Mouse (Mus musculus) lung, adult 2 months (tissue): ENCODE measurements around the gene Hagh. TPM values are rescaled to one million over a fixed set of nuclear protein-coding genes. Genes with fewer than 3 reads are reported as not detected.

Source experiments
- DNase-seq: peaks from one replicate; pipeline ENCODE4 v3.0.0; 2022
- H3K4me1 ChIP-seq: fragments of 200-500 bp; 2 replicates; pipeline ENCODE4 v1.6.1; 2011; ENCODE audit warnings: low read length; ENCODE audit not compliant: control insufficient read depth, insufficient read depth
- H3K4me3 ChIP-seq: fragments of 200-500 bp; replicated peaks from 2 replicates; pipeline ENCODE3; 2011; ENCODE audit warnings: low read depth, mild to moderate bottlenecking, control low read depth, low read length; ENCODE audit errors: extremely low read depth
- CTCF ChIP-seq: fragments of 200-500 bp; IDR thresholded peaks from 2 replicates; pipeline ENCODE4 v1.5.1; 2011; ENCODE audit warnings: mild to moderate bottlenecking, low read length, control low read depth; ENCODE audit not compliant: insufficient read depth
- POLR2A ChIP-seq: fragments of 200-500 bp; IDR thresholded peaks from 2 replicates; pipeline ENCODE4 v1.6.1; 2011; ENCODE audit warnings: low read depth, mild to moderate bottlenecking, control low read depth, low read length, borderline replicate concordance; ENCODE audit errors: extremely low read depth
- WGBS: fragments of 180-500 bp; shearing (Covaris S2); methylation state at CpG from one replicate; pipeline ENCODE4 v1.1.7; 2018; 5-methylcytosine and 5-hydroxymethylcytosine counted together
- polyA plus RNA-seq: library from polyadenylated mRNA; depleted of rRNA; stranded (reverse); fragments of >200 nt; gene quantifications from 2 replicates; pipeline ENCODE4 v1.2.3, GENCODE M21; 2012

Gene Hagh
- polyA plus RNA-seq, 1 experiment, result 56.1 TPM

- TF ChIP-seq CTCF, result no peak
- Histone ChIP-seq H3K4me1 (peaks cover 2% of the 10 kb centered on the region; the same call in 1 of the 2 replicates), H3K4me3 (no peak overlapping the region)
- DNase-seq, result no peak
Measured at GRCm38 (mm10) chr17:24848600-24849031, 8.7 kb downstream of the Hagh start.

DNA sequence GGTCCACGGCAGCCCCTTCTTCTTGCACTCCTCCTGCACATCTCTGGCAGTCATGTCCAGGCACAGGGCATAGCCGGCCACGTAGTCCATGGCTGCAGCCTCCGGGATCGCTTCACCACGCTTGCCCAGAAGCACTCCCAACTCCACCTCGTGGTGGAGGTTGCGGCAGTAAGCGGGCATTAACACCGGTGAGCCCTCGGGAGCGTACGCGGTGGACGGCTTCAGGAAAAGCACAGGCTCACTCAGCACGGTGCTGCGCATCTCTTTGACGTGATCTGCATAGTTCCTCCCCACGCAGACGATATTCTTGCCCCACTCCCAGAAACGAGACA, 9.8 kb downstream of the Hagh start:
- peak; percentile 24; the same call in 1 of the 2 replicates for TF ChIP-seq CTCF
- TF ChIP-seq POLR2A, result no peak; the same call in 1 of the 2 replicates
- peaks cover 2% of the 10 kb centered on the region; the same call in 1 of the 2 replicates for H3K4me1 ChIP-seq
- under 1% methylated on average over 21 of the region's 21 CpGs for WGBS
- peak overlapping the region; percentile 98 for H3K4me3 ChIP-seq
- no peak for DNase-seq

DNA sequence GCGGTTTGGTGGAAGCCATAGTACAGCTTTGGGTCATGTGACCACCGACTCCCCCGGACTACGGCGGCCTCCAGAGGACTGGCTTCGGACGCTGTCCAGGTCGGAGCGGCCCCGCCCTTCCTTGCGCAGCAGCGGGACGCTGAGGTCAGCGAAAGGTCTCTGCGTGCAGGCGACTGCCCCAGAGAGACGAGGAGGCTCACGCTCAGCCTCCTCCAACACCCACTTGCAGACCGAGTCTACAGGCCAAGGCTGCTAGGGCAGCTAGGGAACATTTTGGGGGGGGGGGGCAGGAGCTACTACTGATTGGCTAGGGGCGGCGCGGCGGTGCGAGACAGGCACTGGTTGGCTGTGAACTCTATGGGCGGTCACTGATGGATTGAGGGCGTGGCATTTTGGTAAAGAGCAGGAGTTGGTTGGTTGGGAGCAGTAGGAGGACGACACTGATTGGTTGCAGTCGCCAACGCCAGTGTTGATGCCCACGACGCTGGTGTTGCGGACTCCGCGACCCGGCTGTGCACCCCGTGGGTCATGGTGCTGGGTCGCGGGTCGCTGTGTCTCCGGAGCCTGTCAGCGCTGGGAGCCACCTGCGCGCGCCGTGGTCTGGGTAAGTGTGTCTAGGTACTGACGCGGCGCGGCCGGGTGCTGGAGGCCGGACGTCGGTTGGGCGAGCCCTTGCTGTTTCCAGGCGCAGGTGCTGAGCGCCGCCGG, 10.3 kb downstream of the Hagh start, which contains the start of gene Fahd1:
Fahd1 (minus strand) TSS at position 300 of the 708 bp plus-strand sequence.
- no peak for TF ChIP-seq CTCF
- peak; percentile 64; the same call in 1 of the 2 replicates for TF ChIP-seq POLR2A
- Histone ChIP-seq H3K4me1 (peaks cover 2% of the 10 kb centered on the region; the same call in 1 of the 2 replicates), H3K4me3 (peak within 1 kb of the TSS; percentile 98)
- peak; percentile 96 for DNase-seq
- WGBS, result under 1% methylated on average over 58 of the region's 58 CpGs

GRCm38 (mm10) chr17:24850773-24851127, 10.8 kb downstream of the Hagh start:
- Histone ChIP-seq H3K4me1 (peaks cover 2% of the 10 kb centered on the region; the same call in 1 of the 2 replicates), H3K4me3 (peak overlapping the region; percentile 77)
- no peak for DNase-seq
- TF ChIP-seq POLR2A (no peak), CTCF (no peak)
- 1% methylated on average over 20 of the region's 20 CpGs for WGBS

- Histone ChIP-seq H3K4me3 (no peak overlapping the region), H3K4me1 (peaks cover 2% of the 10 kb centered on the region; the same call in 1 of the 2 replicates)
- no peak for DNase-seq
- no peak for TF ChIP-seq CTCF
- TF ChIP-seq POLR2A, result no peak
- WGBS, result 79% methylated on average over 10 of the region's 10 CpGs
Measured at GRCm38 (mm10) chr17:24851381-24852125, 11.6 kb downstream of the Hagh start.

GRCm38 (mm10) chr17:24855838-24856464, 16.0 kb downstream of the Hagh start:
- no peaks in the 10 kb centered on the region; the same call in 1 of the 2 replicates for H3K4me1 ChIP-seq
- TF ChIP-seq POLR2A, result no peak
- TF ChIP-seq CTCF, result no peak
- H3K4me3 ChIP-seq, result no peak overlapping the region
- 75% methylated on average over 3 of the region's 3 CpGs for WGBS
- no peak for DNase-seq

GRCm38 (mm10) chr17:24856589-24856988, 16.6 kb downstream of the Hagh start:
- Histone ChIP-seq H3K4me3 (no peak overlapping the region), H3K4me1 (no peaks in the 10 kb centered on the region)
- WGBS, result 91% methylated on average over 13 of the region's 13 CpGs
- DNase-seq, result no peak
- TF ChIP-seq CTCF (no peak), POLR2A (no peak)

DNA sequence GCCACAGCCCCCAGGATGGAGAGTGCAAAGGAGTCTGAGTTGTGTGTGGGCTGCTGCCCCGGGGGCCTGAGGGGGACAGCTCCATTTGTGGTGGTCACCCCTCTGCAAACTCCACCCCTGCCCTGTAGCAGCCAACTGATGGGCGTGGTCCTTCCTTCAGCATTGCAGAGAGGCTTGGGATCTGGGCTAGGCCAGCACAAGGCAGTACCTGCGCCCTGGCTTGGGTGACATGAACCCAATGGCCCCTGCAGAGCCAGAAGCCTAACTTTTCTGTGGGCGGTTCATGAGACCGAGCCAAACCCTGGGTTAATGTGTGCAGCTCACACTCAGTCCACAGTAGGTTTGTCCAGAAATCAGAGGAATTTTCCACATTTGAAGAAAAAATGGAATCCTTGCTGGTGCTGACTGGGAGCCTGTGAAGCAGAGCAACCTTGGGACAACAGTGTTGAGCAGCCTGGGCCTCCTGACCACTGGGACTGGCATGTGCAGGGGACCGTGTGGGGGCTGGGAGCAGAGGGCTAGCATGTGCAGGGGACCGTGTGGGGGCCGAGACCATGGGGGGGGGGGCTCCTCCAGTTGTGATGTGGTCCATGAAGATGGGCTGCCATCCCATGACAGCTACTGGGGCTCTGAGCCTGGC, 18.0 kb downstream of the Hagh start:
- Histone ChIP-seq H3K4me1 (no peaks in the 10 kb centered on the region), H3K4me3 (no peak overlapping the region)
- TF ChIP-seq POLR2A, result no peak
- no peak for TF ChIP-seq CTCF
- no peak for DNase-seq
- WGBS, result 87% methylated on average over 8 of the region's 8 CpGs

DNA sequence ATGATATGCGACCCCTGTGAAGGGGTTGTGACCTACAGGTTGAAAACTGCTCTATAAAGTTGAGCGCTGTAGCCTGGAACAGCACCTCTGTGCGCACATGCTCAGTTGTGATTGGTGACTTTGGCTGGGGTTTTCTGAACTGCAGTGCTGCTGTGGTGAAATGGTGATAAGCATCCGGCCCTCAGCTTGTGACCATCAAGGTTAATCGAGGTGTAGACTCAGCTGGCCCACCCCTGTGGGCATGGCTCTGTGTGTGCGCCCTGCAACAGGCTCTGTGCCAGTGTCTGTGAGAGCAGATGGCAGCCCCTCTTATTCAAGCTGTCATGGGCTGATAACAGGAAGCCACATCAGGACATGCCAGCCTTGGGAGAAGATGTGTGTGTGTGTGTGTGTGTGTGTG, 19.0 kb downstream of the Hagh start:
- Histone ChIP-seq H3K4me3 (no peak overlapping the region), H3K4me1 (no peaks in the 10 kb centered on the region)
- DNase-seq, result no peak
- no peak for TF ChIP-seq POLR2A
- TF ChIP-seq CTCF, result no peak
- 88% methylated on average over 6 of the region's 6 CpGs for WGBS
